ENCODE assay signal across 21 mouse cellular contexts in genomic region chr1:73753157-73753556, GRCm38 (mm10).
DNase-seq lines count a peak whose midpoint lies in the region; ATAC-seq and TF ChIP-seq lines count a peak whose summit lies in the region.
"Had no signal": no experiment of that assay in that cellular context is flagged by ENCODE, and none has a peak within 500 bp of the region (broad histone marks: within the 10 kb centered on the region; RNA-seq: fewer than 3 reads in every experiment).

No protein-coding gene starts in this region.

- H3K4me3 ChIP-seq in CH12.LX (replicated peaks in 1 of 3; ENCODE audit: low read depth in 2 of 3, low read length in 2 of 3, poor library complexity in 1 of 3): no peak overlapping the region
- no peak overlapping the region for H3K4me3 ChIP-seq in hindbrain, embryonic 13.5 days
- H3K4me3 ChIP-seq in forebrain, embryonic 12.5 days (replicated peaks): no peak overlapping the region
- H3K4me3 ChIP-seq: embryonic facial prominence, embryonic 10.5 days; embryonic facial prominence, embryonic 12.5 days had no signal

- no peak overlapping the region for H3K9ac ChIP-seq in CH12.LX (ENCODE audit: insufficient read depth, low read depth)
- H3K9ac ChIP-seq in hindbrain, embryonic 13.5 days: no peak overlapping the region
- H3K9ac ChIP-seq in forebrain, embryonic 12.5 days: no peak overlapping the region
- H3K9ac ChIP-seq: embryonic facial prominence, embryonic 12.5 days had no signal

- TF ChIP-seq POLR2A in CH12.LX (IDR thresholded peaks at IDR 0.05; ENCODE audit: low read depth, low read length): no peak

- no peak overlapping the region for H3K27ac ChIP-seq in CH12.LX (ENCODE audit: insufficient read depth, low read depth)
- no peak overlapping the region for H3K27ac ChIP-seq in hindbrain, embryonic 13.5 days
- H3K27ac ChIP-seq in forebrain, embryonic 12.5 days: no peak overlapping the region
- H3K27ac ChIP-seq: embryonic facial prominence, embryonic 10.5 days; embryonic facial prominence, embryonic 12.5 days had no signal

- DNase-seq in spleen, postnatal 36 days (ENCODE audit: low spot score in 2 of 2): peak; percentile 59 to 77
- DNase-seq in spleen, adult 18-20 months: no peak
- DNase-seq in CH12.LX (ENCODE audit: extremely low read depth): peak; percentile 54
- no peak for DNase-seq in gastrocnemius, adult 8-10 months (ENCODE audit: low spot score in 2 of 2)
- DNase-seq: adrenal gland, adult 2 months; adrenal gland, postnatal 10 days; adrenal gland, postnatal 25 days; cerebellum, adult 11-12 months; cerebellum, adult 2 months; cerebellum, adult 9-10 months; cerebellum, postnatal 10 days; cerebellum, postnatal 25 days; embryo, embryonic 11 days had no signal

- H3K79me2 ChIP-seq in CH12.LX (replicated peaks; ENCODE audit: control insufficient read depth, extremely low read depth, insufficient read depth, poor library complexity, severe bottlenecking): no peaks in the 10 kb centered on the region

- H3K36me3 ChIP-seq in CH12.LX (replicated peaks in 1 of 2; ENCODE audit: control insufficient read depth in 1 of 2, insufficient read depth in 1 of 2, low read length in 1 of 2): no peaks in the 10 kb centered on the region
- H3K36me3 ChIP-seq in hindbrain, embryonic 13.5 days: no peaks in the 10 kb centered on the region
- H3K36me3 ChIP-seq in forebrain, embryonic 12.5 days (replicated peaks): no peaks in the 10 kb centered on the region
- H3K36me3 ChIP-seq: embryonic facial prominence, embryonic 10.5 days; embryonic facial prominence, embryonic 12.5 days had no signal

- TF ChIP-seq RAD21 in CH12.LX (IDR thresholded peaks at IDR 0.05; ENCODE audit: low read depth, low read length): no peak

- peaks cover 0 to 11% of the 10 kb centered on the region in 2 experiments; a peak in 2 of 4 replicates for H3K4me1 ChIP-seq in CH12.LX (ENCODE audit: control insufficient read depth in 1 of 2, insufficient read depth in 2 of 2)
- no peaks in the 10 kb centered on the region for H3K4me1 ChIP-seq in hindbrain, embryonic 13.5 days (replicated peaks)
- peaks cover 2% of the 10 kb centered on the region; the same call in 1 of the 2 replicates for H3K4me1 ChIP-seq in forebrain, embryonic 12.5 days

- H3K9me3 ChIP-seq in CH12.LX (replicated peaks; ENCODE audit: low read length): no peaks in the 10 kb centered on the region
- H3K9me3 ChIP-seq in hindbrain, embryonic 13.5 days: no peaks in the 10 kb centered on the region
- no peaks in the 10 kb centered on the region for H3K9me3 ChIP-seq in forebrain, embryonic 12.5 days
- H3K9me3 ChIP-seq: embryonic facial prominence, embryonic 10.5 days; embryonic facial prominence, embryonic 12.5 days had no signal

- dilution Hi-C loops in CH12.LX (cut with MboI; ENCODE audit: extremely low pct_ligation_motif_present, extremely low pct_unique_long_range_greater_than_20kb, low sequenced_read_pairs): no loop called here

- WGBS in hindbrain, embryonic 13.5 days: 88% methylated on average over 2 of the region's 2 CpGs
- 96% methylated on average over 2 of the region's 2 CpGs for WGBS in forebrain, embryonic 12.5 days

- ATAC-seq in neutrophil, adult 5-6 weeks (ENCODE audit: extremely low read depth, insufficient number of reproducible peaks, low FRiP score, poor library complexity, severe bottlenecking): peak; percentile 56; the same call in 1 of the 2 replicates
- ATAC-seq in hindbrain, embryonic 13.5 days (ENCODE audit: low FRiP score): no peak
- ATAC-seq in forebrain, embryonic 12.5 days (ENCODE audit: low FRiP score): no peak
- ATAC-seq: CD4-positive, CD25-positive, alpha-beta regulatory T cell, adult 4 months; forebrain, embryonic 14.5 days; forebrain, embryonic 16.5 days had no signal

- in situ Hi-C loops in CH12.LX (cut with MboI; ENCODE audit: low pct_ligation_motif_present, low pct_unique_long_range_greater_than_20kb, low sequenced_read_pairs): no loop called here

- TF ChIP-seq EP300 in CH12.LX (IDR thresholded peaks at IDR 0.05; ENCODE audit: low read length): peak; percentile 85

- peaks cover 50% of the 10 kb centered on the region for H3K27me3 ChIP-seq in CH12.LX (replicated peaks)
- no peaks in the 10 kb centered on the region for H3K27me3 ChIP-seq in hindbrain, embryonic 13.5 days
- no peaks in the 10 kb centered on the region for H3K27me3 ChIP-seq in forebrain, embryonic 12.5 days
- H3K27me3 ChIP-seq: embryonic facial prominence, embryonic 12.5 days had no signal

- no peak for TF ChIP-seq CTCF in CH12.LX (conservative IDR thresholded peaks at IDR 0.05 in 1 of 2, IDR thresholded peaks at IDR 0.05 in 1 of 2; ENCODE audit: low read depth in 2 of 2, low read length in 2 of 2)

- H3K4me2 ChIP-seq in CH12.LX (ENCODE audit: insufficient read depth, low read depth, poor library complexity, severe bottlenecking): no peak overlapping the region
- no peak overlapping the region for H3K4me2 ChIP-seq in hindbrain, embryonic 13.5 days
- H3K4me2 ChIP-seq in forebrain, embryonic 12.5 days: no peak overlapping the region
- H3K4me2 ChIP-seq: embryonic facial prominence, embryonic 12.5 days had no signal

TF ChIP-seq in CH12.LX, 34 proteins besides CTCF, POLR2A, EP300 and RAD21:
- no peak for TF ChIP-seq RCOR1 (conservative IDR thresholded peaks at IDR 0.05; ENCODE audit: low read depth, low read length)
- peak; percentile 81 for TF ChIP-seq ZNF384 (IDR thresholded peaks at IDR 0.05; ENCODE audit: low read depth, low read length)
- no peak for TF ChIP-seq KAT2A (IDR thresholded peaks at IDR 0.05; ENCODE audit: insufficient replicate concordance, low read length)
- TF ChIP-seq SMC3 (IDR thresholded peaks at IDR 0.05; ENCODE audit: low read depth, low read length): no peak
- peak; percentile 92 for TF ChIP-seq IRF4 (IDR thresholded peaks at IDR 0.05; ENCODE audit: low read depth, low read length)
- TF ChIP-seq PAX5 (IDR thresholded peaks at IDR 0.05; ENCODE audit: low read length): no peak

Comparison
In these comparisons a context has a peak if more than half of its experiments do, and no peak if none do; other contexts are left out.
1. DNase-seq: peak in spleen, postnatal 36 days (2 of 2) and CH12.LX (single experiment); none in spleen, adult 18-20 months (0 of 2) and gastrocnemius, adult 8-10 months (0 of 2).